Mouse (Mus musculus) heart, adult 11 months (tissue): ENCODE data around the gene Ryr1.

Source experiments
- DNase-seq: peaks from one replicate; pipeline ENCODE4 v3.0.0; 2022

Gene Ryr1

GRCm38 (mm10) chr7:28958770-28959169 lies 166.2 kb downstream of the Ryr1 start:
- no peak for DNase-seq

GRCm38 (mm10) chr7:28957997-28958725 lies 166.8 kb downstream of the Ryr1 start:
- DNase-seq = peak; percentile 92

- no peak for DNase-seq
Measured at GRCm38 (mm10) chr7:28957286-28957685, 167.7 kb downstream of the Ryr1 start.

DNA sequence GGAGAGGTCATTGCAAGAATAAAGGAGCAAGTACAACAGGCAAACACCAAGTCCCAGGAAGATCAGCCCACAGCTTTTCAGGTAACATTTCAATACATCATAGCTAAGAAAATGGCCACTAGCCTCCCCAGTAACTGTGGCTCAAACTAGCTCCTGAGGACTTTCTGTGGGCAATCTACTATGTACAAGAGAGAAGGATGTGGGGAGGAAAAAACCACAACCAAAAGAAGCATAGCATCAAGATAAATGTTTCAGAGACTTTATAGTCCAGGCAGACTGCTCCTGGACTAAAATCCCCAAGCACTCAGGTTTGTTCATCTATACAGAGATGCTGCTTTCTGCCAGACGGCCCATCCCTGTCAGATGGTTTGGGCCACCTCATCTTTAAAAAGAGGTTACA lies 168.7 kb downstream of the Ryr1 start:
- DNase-seq = no peak

GRCm38 (mm10) chr7:28955295-28955897 lies 169.6 kb downstream of the Ryr1 start:
- no peak for DNase-seq

GRCm38 (mm10) chr7:28954773-28955172 lies 170.2 kb downstream of the Ryr1 start:
- no peak for DNase-seq

DNA sequence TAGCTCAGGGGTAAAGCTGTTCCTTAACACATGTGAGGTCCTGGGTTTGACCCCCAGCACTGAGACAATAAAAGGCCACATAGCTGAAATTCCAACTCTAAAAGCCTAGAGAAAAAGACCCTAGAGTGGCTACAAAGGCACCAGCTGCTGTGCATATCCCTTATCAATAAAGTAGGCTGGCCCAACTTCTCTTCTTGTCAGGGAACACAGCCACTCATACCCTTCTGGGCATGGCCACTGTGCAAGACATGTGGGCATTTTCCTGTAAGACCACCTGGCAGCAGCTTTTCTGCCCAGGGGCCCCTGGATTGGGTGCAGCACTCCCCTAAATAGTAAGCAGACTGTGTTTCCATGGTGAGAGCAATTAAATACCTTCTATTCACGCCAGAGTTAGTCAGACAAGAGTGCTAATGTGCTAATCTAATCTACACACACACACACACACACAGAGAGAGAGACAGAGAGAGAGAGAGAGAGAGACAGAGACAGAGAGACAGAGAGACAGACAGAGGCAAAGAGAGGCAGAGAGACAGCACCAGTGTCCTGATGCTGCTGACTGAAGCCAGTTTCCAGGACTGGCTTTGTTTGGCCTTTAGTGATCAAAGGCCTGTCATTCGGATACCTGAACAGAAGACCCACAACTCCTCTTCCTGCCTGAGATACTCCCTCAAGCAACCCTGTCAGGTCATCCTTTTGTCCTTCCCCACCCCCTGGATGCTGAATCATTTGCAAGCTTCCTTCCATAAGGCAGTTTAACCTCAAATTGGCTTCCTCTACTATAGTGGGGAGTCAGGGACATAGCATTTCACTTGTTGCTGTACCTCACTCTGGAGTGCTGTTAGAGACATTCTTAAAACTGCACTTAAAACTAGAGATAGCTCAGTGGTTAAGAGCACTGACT lies 171.3 kb downstream of the Ryr1 start:
- no peak for DNase-seq
